Mouse (Mus musculus) ES-Bruce4 (cell line): ENCODE measurements around the gene Il10.

Source experiments
- CTCF ChIP-seq: IDR thresholded peaks from one replicate; pipeline ENCODE4 v1.8.1; 2011; ENCODE audit warnings: low read depth, low read length
- EP300 ChIP-seq: IDR thresholded peaks from 2 replicates; pipeline ENCODE4 v1.6.1; 2011; ENCODE audit warnings: low read depth, low read length; ENCODE audit not compliant: insufficient read depth
- POLR2A ChIP-seq: IDR thresholded peaks from one replicate; pipeline ENCODE4 v1.8.1; 2011; ENCODE audit warnings: low read length; ENCODE audit not compliant: insufficient read depth

GRCm38 (mm10) chr1:131042721-131043120 lies 23.1 kb downstream of the Il10 start:
- TF ChIP-seq CTCF (no peak), EP300 (no peak), POLR2A (no peak)
